Mouse (Mus musculus) cerebellum, adult 2 months (tissue): ENCODE data around the gene Desi1.

ENCODE experiments used
- CTCF ChIP-seq: fragments of 200-500 bp; IDR thresholded peaks from 2 replicates; pipeline ENCODE4 v1.5.1; 2011; ENCODE audit warnings: low read depth, mild to moderate bottlenecking, control low read depth, low read length, moderate library complexity, borderline replicate concordance; ENCODE audit not compliant: insufficient read depth
- POLR2A ChIP-seq: fragments of 200-500 bp; IDR thresholded peaks from 2 replicates; pipeline ENCODE4 v1.6.1; 2011; ENCODE audit warnings: low read length, control low read depth, borderline replicate concordance; ENCODE audit not compliant: insufficient read depth

DNA sequence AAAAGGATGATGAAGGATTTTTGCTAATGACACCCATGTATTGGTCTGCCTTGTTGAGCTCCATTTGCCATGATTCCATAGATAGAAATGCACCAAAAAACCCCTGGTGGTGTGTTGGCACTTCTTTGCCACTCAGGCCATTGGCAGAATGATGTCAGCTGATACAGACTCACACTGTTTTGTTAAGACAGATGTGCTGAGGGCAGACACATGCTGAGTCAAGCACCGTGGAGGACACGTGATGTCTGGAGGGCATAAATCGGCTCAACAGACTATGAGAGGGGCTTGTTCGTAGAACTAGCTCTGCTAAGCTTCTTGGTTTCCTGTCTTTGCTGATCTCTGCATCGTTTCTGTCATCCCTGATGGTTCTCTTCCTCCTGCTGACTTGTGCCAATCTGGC, 18.9 kb upstream of the Desi1 start:
- TF ChIP-seq POLR2A (no peak), CTCF (no peak)
